Mouse (Mus musculus): ENCODE measurements around the gene Rrnad1.

The Rrnad1 gene

GRCm38 (mm10) chr3:87930078-87930795 lies at the start of gene Rrnad1, which contains the start of gene Isg20l2:
Rrnad1 (minus strand) TSS chr3:87930717.
Isg20l2 (plus strand) TSS chr3:87930314.
- peak; percentile 91 for DNase-seq (ENCODE audit: low spot score)

GRCm38 (mm10) chr3:87980085-87980484 lies 49.6 kb upstream of the Rrnad1 start:
- DNase-seq (ENCODE audit: low spot score) = no peak

GRCm38 (mm10) chr3:87979493-87979892 lies 49.0 kb upstream of the Rrnad1 start:
- no peak for DNase-seq (ENCODE audit: low spot score)

DNA sequence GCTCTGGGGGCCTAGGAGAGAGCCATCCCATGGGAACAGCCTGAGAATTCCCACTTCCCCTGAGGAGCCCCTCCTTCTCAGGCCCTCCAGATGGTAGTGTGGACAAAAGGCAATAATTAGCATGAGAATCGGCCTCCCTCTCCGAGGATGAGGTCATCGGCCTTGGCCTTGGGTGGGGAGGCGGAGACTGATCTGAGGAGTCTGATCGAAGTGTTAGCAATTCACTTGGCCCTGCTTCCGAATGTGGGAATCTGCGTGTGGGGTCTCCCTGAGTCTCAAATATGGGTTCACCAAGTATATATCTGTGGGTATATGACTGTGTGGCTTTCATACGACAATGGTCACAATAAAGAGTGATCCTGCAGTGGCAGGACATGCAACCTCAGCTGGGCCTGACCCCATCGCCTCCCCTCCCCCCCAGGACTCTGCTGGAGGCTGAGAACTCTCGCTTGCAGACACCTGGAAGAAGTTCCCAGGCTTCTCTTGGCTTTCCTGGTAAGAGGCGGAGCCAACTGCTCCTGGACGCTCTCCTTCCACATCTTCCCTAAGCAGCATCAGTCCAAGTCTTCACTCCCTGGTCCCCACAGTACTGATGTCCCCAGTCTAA lies 44.0 kb upstream of the Rrnad1 start:
- no peak for DNase-seq (ENCODE audit: low spot score)

- DNase-seq (ENCODE audit: low spot score) = no peak
Measured at GRCm38 (mm10) chr3:87973593-87974380, 43.3 kb upstream of the Rrnad1 start.

- no peak for DNase-seq (ENCODE audit: low spot score)
Measured at GRCm38 (mm10) chr3:87972776-87973175, 42.3 kb upstream of the Rrnad1 start.

GRCm38 (mm10) chr3:87972203-87972664 lies 41.7 kb upstream of the Rrnad1 start:
- no peak for DNase-seq (ENCODE audit: low spot score)

DNA sequence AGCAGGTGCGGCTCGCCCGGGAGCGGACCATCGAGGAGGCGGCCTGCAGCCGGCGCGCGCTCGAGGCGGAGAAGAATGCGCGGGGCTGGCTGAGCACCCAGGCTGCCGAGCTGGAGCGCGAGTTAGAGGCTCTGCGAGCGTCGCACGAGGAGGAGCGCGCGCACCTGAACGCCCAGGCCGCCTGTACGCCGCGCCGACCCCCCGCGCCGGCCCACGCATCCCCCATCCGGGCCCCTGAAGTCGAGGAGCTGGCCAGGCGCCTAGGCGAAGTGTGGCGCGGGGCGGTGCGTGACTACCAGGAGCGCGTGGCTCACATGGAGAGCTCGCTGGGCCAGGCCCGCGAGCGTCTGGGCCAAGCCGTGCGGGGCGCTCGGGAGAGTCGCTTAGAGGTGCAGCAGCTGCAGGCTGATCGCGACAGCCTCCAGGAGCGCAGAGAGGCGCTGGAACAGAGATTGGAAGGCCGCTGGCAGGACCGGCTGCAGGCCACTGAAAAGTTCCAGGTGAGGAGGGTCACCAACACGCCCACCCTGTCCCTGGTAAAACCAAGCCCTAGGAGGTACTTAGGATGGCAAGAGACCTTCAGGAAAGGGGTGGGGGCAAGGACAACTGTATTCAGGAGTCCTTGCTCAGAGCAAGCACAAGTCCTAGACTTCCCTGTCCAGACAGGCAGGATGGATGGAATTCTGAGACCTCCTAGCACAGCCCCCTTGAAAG lies 41.1 kb upstream of the Rrnad1 start:
- no peak for DNase-seq (ENCODE audit: low spot score)

DNA sequence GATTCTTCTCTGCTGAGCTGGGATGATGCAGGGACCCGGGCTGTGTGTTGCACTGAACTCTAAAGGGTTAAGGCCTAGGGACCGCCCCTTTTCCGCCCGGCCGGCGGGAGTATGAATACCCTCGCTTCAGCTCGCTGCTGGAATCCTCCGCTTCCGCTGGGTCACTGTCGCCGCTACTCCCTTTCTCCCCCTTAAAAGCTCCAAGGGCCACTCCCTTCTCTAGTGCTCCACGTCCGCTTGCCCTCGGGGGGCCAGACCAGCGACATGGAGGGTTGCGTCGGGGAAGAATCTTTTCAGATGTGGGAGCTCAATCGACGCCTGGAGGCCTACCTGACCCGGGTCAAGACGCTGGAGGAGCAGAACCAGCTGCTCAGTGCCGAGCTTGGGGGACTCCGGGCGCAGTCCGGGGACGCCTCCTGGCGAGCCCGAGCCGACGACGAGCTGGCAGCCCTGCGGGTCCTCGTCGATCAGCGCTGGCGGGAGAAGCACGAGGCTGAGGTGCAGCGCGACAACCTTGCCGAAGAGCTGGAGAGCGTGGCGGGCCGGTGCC lies 40.5 kb upstream of the Rrnad1 start, which contains the start of gene Nes:
Nes (plus strand) TSS at position 140 of the 550 bp plus-strand sequence.
- DNase-seq (ENCODE audit: low spot score) = no peak

GRCm38 (mm10) chr3:87970184-87970938 lies 39.8 kb upstream of the Rrnad1 start:
- peak; percentile 51 for DNase-seq (ENCODE audit: low spot score)

GRCm38 (mm10) chr3:87960586-87961191 lies 30.2 kb upstream of the Rrnad1 start:
- peak; percentile 63 for DNase-seq (ENCODE audit: low spot score)

- DNase-seq (ENCODE audit: low spot score) = no peak
Measured at GRCm38 (mm10) chr3:87960191-87960585, 29.7 kb upstream of the Rrnad1 start.

DNA sequence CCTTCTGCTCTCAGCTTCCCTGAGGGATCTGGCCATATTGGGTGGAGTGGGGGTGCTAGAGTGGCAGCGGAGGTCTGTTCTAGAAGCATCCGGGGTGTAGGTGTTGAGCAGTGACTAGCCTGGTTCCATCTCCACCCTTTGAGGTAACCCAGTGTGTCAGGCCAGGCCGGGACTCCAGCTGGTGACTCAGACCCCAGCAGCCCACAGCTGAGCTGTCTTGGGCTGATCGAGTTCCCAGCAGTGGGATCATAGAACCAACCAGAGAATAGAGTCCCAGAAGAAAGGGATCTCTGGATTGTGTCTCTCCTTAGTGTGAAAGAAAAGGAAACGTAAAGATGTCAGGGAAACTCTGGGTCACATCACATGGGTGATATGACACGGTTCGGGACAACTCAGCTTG lies 28.9 kb upstream of the Rrnad1 start:
- DNase-seq (ENCODE audit: low spot score) = no peak

GRCm38 (mm10) chr3:87958967-87959366 lies 28.4 kb upstream of the Rrnad1 start:
- DNase-seq (ENCODE audit: low spot score) = no peak

DNA sequence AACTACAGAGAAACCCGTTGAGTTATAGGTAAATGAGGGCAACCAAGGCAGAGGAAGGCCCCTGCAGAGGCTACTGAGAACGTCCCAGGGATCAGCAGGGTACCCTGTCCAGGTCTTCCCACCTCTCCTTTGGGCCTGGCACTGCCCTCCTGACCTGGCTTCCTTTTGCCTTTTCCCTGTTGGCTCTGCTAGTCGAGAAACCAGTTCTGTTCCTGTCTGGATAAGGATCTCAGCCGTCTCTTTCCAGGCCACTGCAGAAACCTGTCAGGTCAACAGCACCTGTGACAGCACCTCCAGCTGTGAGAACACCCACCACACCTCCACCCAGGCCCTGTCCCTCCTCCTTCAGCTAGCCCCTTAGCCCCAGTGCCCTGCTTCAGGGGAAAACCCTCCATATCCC lies 28.0 kb upstream of the Rrnad1 start:
- DNase-seq (ENCODE audit: low spot score) = no peak

GRCm38 (mm10) chr3:87958056-87958455 lies 27.5 kb upstream of the Rrnad1 start:
- DNase-seq (ENCODE audit: low spot score) = no peak

DNA sequence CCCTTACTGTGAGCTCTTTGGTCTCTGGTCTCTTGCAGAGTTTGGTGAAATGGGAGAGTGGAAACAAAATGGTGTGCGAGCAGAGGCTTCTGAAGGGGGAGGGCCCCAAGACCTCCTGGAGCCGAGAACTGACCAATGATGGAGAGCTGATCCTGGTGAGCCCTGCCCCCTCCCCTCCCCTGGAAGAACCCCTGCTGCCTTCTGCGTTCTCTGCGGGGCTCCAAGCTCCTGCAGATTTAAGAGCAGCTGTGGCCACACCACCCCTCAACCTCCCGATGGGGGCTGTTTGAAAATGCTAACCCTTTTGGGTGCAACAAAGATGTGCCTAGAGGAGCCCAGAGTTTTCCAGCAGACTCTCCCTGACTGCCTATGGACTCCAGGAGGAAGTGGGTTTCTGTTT lies 21.9 kb upstream of the Rrnad1 start:
- DNase-seq (ENCODE audit: low spot score) = no peak

DNA sequence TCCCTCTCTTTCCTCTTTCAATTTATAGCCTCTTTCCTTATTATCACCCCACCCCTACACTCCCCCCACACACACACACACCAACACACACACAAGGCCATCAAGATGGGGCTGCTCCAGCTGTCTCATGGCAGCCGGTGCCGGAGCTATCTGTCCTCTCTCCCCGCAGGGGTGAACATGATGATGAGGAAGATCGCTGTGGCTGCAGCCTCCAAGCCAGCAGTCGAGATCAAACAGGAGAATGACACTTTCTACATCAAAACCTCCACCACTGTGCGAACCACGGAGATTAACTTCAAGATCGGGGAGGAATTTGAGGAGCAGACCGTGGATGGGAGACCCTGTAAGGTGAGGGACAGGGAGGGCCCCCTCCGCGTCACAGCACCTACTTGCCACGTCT lies 21.4 kb upstream of the Rrnad1 start:
- DNase-seq (ENCODE audit: low spot score) = no peak

- no peak for DNase-seq (ENCODE audit: low spot score)
Measured at GRCm38 (mm10) chr3:87949955-87950515, 19.5 kb upstream of the Rrnad1 start.

- DNase-seq (ENCODE audit: low spot score) = no peak
Measured at GRCm38 (mm10) chr3:87949266-87949954, 18.9 kb upstream of the Rrnad1 start.
